Comparison of ENCODE assay signal across 20 mouse cellular contexts in the genomic region with DNA sequence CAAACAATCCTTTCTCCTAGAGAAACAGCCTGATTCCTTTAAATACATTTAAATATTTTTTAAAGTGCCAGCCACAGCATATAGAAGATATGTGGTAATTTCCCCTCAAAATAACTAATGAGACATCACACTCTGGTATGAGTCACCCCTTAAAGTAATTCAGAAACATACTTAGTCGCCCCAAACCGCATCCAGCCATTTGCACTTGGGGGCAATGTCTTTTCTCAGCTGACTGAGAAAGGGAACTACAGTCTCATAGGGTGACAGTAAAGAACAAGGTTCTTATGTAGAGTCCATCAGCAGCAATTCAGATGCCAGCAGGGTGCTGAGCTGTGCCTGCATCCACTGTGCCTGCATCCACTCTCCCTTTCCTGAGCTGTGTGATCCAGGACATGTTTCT. TPM values are rescaled to one million over a fixed set of nuclear protein-coding genes. Genes with fewer than 3 reads are reported as not detected.
"Had no signal": no experiment of that assay in that cellular context is flagged by ENCODE, and none has a peak within 500 bp of the region (broad histone marks: within the 10 kb centered on the region; RNA-seq: fewer than 3 reads in every experiment).

No protein-coding gene starts in this region.

- H3K4me1 ChIP-seq: limb, embryonic 13.5 days; neural tube, embryonic 15.5 days had no signal

- H3K27ac ChIP-seq: kidney, postnatal 0 days; layer of hippocampus, adult 2 months; limb, embryonic 13.5 days; liver, embryonic 14.5 days; neural tube, embryonic 15.5 days had no signal

- H3K27me3 ChIP-seq: limb, embryonic 13.5 days; neural tube, embryonic 15.5 days had no signal

- H3K4me2 ChIP-seq: limb, embryonic 13.5 days; midbrain, embryonic 11.5 days; neural tube, embryonic 15.5 days had no signal

- H3K9ac ChIP-seq: limb, embryonic 13.5 days; liver, embryonic 14.5 days; neural tube, embryonic 15.5 days had no signal

- H3K36me3 ChIP-seq: limb, embryonic 13.5 days; neural tube, embryonic 15.5 days had no signal

- DNase-seq: kidney, adult 11 months; kidney, adult 9 months; kidney, postnatal 4 days; left cerebral cortex, postnatal 4 days; lung, adult 18-20 months; right cerebral cortex, adult 18-20 months; right cerebral cortex, postnatal 25 days; thymus, adult 2 months; thymus, postnatal 25 days had no signal

- H3K4me3 ChIP-seq: layer of hippocampus, adult 2 months; limb, embryonic 13.5 days; megakaryocyte, embryonic 14.5 days; myocyte; neural tube, embryonic 15.5 days had no signal

- H3K9me3 ChIP-seq: limb, embryonic 13.5 days; megakaryocyte, embryonic 14.5 days; neural tube, embryonic 15.5 days had no signal

RNA-seq across cellular contexts. Expression of gene Slc26a9, which starts 40.3 kb away (rescaled TPM):
- polyA plus RNA-seq: limb, embryonic 13.5 days; liver, adult 2 months; midbrain, embryonic 11.5 days; myocyte; neural tube, embryonic 11.5 days; urinary bladder, adult 2 months had no signal
